Mouse (Mus musculus): ENCODE results near the gene Capn7.
A peak's percentile ranks its signal among the peaks of the same experiment; 100 is the strongest.

Gene Capn7

DNA sequence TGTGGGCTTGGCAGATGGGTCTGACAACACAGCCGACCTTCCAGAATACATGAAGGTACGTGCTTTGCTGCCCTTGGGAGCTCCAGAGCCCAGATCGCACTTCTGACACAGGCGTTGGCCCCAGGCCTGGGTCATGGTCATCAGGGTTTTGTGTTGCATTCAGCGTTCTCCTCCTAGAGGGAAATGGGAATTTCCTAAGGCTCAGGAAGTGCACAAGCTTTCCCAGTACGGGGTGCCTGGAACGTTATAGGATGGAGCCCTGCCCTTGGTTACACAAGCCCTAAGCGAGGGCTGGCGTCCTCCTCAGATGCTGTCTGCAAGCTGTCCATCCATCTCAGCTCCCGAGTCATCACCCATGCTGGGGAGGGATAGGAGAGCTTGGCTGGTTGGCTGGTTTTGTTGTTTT is 76.2 kb downstream of the Capn7 start:
- no peak for DNase-seq (ENCODE audit: low read depth in 1 of 2, low spot score in 2 of 2)

DNA sequence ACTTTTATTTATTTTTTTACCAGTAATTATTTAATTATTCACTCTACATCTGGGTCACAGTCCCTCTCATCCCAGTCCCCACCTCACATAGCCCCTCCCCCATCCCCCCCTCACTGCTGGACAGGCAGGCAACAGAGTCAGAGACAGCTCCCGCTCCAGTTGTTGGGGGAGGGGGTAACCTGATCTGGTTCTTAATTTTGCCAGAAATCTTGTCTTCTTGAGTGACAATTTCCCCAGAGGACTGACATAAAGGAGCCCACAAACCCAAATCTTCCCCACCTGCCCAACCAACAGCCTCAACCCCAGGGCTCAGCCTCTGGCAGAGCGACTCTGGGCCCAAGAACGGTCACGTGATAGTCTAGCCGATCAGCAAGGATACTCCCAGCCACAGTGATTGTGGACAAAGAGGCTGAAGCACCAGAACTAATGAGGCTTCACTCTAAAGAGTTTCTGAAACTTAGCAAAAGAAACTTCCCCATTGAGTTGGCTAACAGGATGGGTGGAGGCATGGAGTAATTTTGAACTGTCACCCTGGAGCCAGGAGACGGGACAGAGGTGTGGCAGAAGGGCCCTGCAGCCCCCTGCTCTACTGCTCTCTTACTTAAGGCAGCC is 77.1 kb downstream of the Capn7 start:
- peak; percentile 33 to 57 for DNase-seq (ENCODE audit: low read depth in 1 of 2, low spot score in 2 of 2)

GRCm38 (mm10) chr14:31414235-31414966 is 78.0 kb downstream of the Capn7 start:
- no peak for DNase-seq (ENCODE audit: low read depth in 1 of 2, low spot score in 2 of 2)

- no peak for DNase-seq (ENCODE audit: low read depth in 1 of 2, low spot score in 2 of 2)
Observed at GRCm38 (mm10) chr14:31414967-31415376, 78.5 kb downstream of the Capn7 start.

GRCm38 (mm10) chr14:31416411-31416810 is 80.0 kb downstream of the Capn7 start:
- no peak for DNase-seq (ENCODE audit: low read depth in 1 of 2, low spot score in 2 of 2)

GRCm38 (mm10) chr14:31416835-31417549 is 80.6 kb downstream of the Capn7 start:
- no peak for DNase-seq (ENCODE audit: low read depth in 1 of 2, low spot score in 2 of 2)

DNA sequence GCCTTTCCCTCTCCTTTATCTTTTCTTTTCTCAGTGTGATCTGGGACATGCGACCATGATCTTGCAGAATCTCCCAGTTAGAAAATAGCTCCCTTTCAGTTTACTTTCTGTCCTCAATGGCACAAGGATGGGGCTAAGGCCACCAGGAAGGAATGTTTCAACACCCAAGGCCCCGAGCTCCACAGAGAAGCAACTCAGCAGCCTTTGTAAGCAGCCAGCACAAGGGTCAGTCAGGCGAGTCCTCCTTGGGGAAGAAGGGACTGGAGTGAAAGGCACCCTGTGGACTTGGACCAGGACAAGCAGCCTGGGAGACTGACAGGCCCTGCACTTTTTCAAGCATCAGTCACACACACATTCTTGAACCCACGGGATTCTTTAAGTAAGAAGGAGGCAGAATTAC is 82.8 kb downstream of the Capn7 start:
- no peak for DNase-seq (ENCODE audit: low read depth in 1 of 2, low spot score in 2 of 2)

DNA sequence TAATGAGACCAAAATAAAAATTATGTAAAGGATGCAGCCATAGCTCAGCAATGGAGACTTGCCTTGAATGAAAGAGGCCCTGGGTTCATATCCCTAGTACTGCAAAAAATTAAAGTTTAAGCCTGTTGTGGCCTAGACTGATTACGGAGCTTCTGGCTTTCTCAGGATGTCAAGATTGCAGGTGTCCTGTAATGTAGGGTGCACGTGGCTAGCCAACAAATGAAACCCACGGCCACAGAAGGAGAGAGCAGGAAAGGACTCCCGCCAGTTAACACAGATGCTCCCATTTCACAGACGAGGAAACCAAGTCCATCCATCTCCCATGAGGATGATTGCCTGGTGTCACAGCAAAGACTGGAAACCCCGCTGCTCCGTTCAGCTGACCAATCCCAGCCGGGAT is 83.7 kb downstream of the Capn7 start:
- DNase-seq (ENCODE audit: low read depth in 1 of 2, low spot score in 2 of 2) = no peak

DNA sequence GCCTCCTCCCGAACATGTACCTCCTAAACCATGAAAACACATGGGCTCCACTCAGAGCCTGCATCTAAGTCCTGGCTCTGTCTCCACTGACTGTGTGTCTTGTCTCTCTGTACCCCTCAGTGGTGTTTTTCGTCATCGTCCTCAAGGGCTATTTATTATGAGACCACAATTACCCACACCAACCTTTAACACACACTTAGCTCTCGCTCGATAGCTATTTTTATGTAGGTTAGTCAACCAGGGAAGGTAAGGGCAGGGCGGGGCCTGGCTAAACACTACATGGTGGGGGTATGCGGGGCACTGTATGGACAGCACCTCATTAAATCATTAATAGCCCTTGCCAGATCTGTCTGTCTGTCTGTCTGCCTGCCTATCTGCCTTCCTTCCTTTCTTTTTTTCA is 84.1 kb downstream of the Capn7 start:
- no peak for DNase-seq (ENCODE audit: low read depth in 1 of 2, low spot score in 2 of 2)

DNA sequence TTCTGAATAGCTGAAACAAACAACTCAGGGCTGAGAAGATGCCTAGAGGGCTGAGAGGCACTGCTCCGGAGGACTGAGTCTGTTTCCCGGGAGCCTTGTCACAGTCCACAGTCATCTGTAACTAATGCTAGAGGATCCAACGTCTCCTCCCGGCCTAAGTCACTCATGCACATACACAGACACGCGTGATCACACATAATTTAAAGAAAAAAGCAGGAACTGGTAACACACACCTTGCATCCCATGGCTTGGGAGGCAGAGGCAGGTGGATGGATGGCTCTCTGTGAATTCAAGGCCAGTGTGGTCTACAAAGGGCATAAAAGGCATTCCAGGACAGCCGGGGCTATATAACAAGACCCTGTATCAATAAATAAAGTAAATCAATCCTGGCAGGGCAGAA is 84.5 kb downstream of the Capn7 start:
- no peak for DNase-seq (ENCODE audit: low read depth in 1 of 2, low spot score in 2 of 2)

Measured in monocyte, adult 2 months (primary cell).